Mouse (Mus musculus): ENCODE data around the gene St6galnac6. TPM values are rescaled to one million over a fixed set of nuclear protein-coding genes. Genes with fewer than 3 reads are reported as not detected.

Gene St6galnac6
- polyA plus RNA-seq, 1 experiment: 21.1 TPM

DNA sequence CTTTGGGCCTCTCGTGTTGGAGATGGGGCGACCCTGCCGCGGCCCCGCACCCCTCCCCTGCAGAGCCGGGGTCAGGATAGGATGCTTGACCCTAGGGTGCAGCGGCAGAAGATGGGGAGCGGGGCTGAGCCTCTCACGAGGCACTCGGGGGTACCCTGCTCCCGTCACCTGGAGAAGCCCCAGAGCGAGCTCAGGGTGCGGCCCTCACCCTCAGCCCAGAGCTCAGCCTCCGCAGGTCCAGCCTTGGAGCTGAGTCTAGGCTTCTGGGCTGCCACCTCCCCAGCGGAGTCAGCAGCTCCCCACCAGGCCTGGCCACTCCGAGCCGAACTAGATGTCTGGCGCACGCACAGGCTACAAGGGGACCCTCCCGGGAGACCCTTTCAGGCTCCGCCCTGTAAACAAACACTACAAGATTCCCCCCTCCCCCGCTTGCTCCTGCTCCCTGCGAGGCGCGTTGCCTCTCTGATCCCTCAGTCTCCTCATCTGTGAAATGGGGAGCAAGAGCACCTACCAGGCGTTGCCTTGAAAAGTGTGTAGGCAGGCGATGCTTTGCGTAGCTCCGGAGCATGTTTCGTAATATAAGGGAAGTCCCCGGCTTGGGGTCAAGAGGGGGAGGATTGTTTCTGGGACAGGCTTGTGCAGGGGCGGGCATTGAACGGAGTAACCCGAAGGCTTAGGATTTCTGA lies 7.9 kb downstream of the St6galnac6 start:
- no peak for TF ChIP-seq CTCF (conservative IDR thresholded peaks at IDR 0.05; ENCODE audit: insufficient read depth, insufficient read length, low read depth, low read length)
- TF ChIP-seq POLR2A (IDR thresholded peaks at IDR 0.05; ENCODE audit: low read depth, low read length): no peak
- Histone ChIP-seq H3K27me3 (replicated peaks; ENCODE audit: control insufficient read depth, insufficient read depth, low read length) (no peaks in the 10 kb centered on the region), H3K4me1 (ENCODE audit: control insufficient read depth, insufficient read depth, low read length) (peaks cover 2% of the 10 kb centered on the region; the same call in 1 of the 2 replicates), H3K27ac (ENCODE audit: insufficient read depth, low read depth, low read length) (peak overlapping the region; percentile 15; the same call in 1 of the 2 replicates), H3K36me3 (ENCODE audit: control insufficient read depth, insufficient read depth, low read length) (no peaks in the 10 kb centered on the region), H3K4me3 (ENCODE audit: insufficient read depth, low read depth, low read length) (peak overlapping the region; percentile 65)
- WGBS: 10% methylated on average over 34 of the region's 34 CpGs
- DNase-seq: peak; percentile 24

GRCm38 (mm10) chr2:32608141-32608777 lies 8.8 kb downstream of the St6galnac6 start:
- 11% methylated on average over 25 of the region's 25 CpGs for WGBS
- DNase-seq: peak; percentile 69
- H3K27ac ChIP-seq (ENCODE audit: insufficient read depth, low read depth, low read length): no peak overlapping the region
- peaks cover 2% of the 10 kb centered on the region; the same call in 1 of the 2 replicates for H3K4me1 ChIP-seq (ENCODE audit: control insufficient read depth, insufficient read depth, low read length)
- H3K27me3 ChIP-seq (replicated peaks; ENCODE audit: control insufficient read depth, insufficient read depth, low read length): no peaks in the 10 kb centered on the region
- H3K4me3 ChIP-seq (ENCODE audit: insufficient read depth, low read depth, low read length): peak overlapping the region; percentile 65; the same call in 1 of the 2 replicates
- no peak for TF ChIP-seq POLR2A (IDR thresholded peaks at IDR 0.05; ENCODE audit: low read depth, low read length)
- no peak for TF ChIP-seq CTCF (conservative IDR thresholded peaks at IDR 0.05; ENCODE audit: insufficient read depth, insufficient read length, low read depth, low read length)
- no peaks in the 10 kb centered on the region for H3K36me3 ChIP-seq (ENCODE audit: control insufficient read depth, insufficient read depth, low read length)

- DNase-seq: no peak
- H3K4me1 ChIP-seq (ENCODE audit: control insufficient read depth, insufficient read depth, low read length): peaks cover 2% of the 10 kb centered on the region; the same call in 1 of the 2 replicates
- peak overlapping the region; percentile 16; the same call in 1 of the 2 replicates for H3K4me3 ChIP-seq (ENCODE audit: insufficient read depth, low read depth, low read length)
- no peaks in the 10 kb centered on the region for H3K27me3 ChIP-seq (replicated peaks; ENCODE audit: control insufficient read depth, insufficient read depth, low read length)
- TF ChIP-seq CTCF (conservative IDR thresholded peaks at IDR 0.05; ENCODE audit: insufficient read depth, insufficient read length, low read depth, low read length) (no peak), POLR2A (IDR thresholded peaks at IDR 0.05; ENCODE audit: low read depth, low read length) (no peak)
- 68% methylated on average over 18 of the region's 18 CpGs for WGBS
- no peaks in the 10 kb centered on the region for H3K36me3 ChIP-seq (ENCODE audit: control insufficient read depth, insufficient read depth, low read length)
- H3K27ac ChIP-seq (ENCODE audit: insufficient read depth, low read depth, low read length): peak overlapping the region; percentile 3; the same call in 1 of the 2 replicates
These were observed 9.4 kb downstream of the St6galnac6 start for GRCm38 (mm10) chr2:32608778-32609435.

DNA sequence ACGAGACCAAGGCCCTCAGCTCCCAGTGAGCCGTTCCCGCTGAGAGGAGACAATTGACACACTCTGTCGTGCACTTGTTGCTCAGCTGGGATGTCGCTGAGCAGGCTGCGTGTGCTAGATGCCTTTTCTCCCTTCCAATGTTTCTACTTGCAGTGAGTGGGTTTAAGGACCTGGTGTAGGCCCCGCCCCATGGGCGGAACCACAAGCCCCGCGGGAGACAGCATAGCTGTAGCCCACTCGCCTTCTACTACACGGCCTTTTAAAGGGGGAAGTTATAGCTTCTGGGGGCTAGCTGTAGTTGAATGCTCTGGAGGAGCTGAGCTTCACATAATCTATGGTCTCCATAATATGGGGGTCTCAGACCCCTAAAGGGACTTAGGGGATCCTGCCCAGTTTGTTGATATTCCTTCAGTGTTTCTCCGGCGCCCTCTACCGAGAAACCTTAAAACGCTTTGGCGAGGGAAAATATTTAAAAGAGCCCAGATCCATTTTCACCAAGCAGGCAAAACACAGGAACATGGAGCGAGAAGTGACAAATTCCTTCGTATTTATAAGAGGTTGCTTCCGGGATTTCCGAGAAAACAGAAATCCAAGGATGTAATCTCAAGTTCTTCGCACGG lies 11.2 kb downstream of the St6galnac6 start:
- Histone ChIP-seq H3K27ac (ENCODE audit: insufficient read depth, low read depth, low read length) (no peak overlapping the region), H3K36me3 (ENCODE audit: control insufficient read depth, insufficient read depth, low read length) (no peaks in the 10 kb centered on the region), H3K4me3 (ENCODE audit: insufficient read depth, low read depth, low read length) (peak overlapping the region; percentile 23; the same call in 1 of the 2 replicates), H3K4me1 (ENCODE audit: control insufficient read depth, insufficient read depth, low read length) (peaks cover 2% of the 10 kb centered on the region; the same call in 1 of the 2 replicates), H3K27me3 (replicated peaks; ENCODE audit: control insufficient read depth, insufficient read depth, low read length) (no peaks in the 10 kb centered on the region)
- 14% methylated on average over 23 of the region's 23 CpGs for WGBS
- TF ChIP-seq CTCF (conservative IDR thresholded peaks at IDR 0.05; ENCODE audit: insufficient read depth, insufficient read length, low read depth, low read length): peak; percentile 33; the same call in 1 of the 2 replicates
- no peak for TF ChIP-seq POLR2A (IDR thresholded peaks at IDR 0.05; ENCODE audit: low read depth, low read length)
- peak; percentile 46 for DNase-seq

DNA sequence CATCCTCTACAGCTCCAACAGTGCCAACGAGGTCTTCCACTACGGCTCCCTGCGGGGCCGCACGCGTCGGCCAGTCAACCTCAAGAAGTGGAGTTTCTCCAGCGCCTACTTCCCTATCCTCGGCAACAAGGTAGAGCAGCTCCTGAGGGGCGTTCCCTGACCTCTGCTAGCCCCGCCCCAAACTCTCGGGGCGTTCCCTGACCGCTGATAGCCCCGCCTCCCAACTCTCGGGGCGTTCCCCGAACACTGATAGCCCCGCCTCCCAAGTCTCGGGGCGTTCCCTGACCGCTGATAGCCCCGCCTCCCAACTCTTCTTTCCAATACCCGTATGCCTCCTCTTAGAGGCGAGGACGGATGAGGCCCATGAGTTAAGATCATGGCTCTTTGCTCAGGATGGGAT lies 12.8 kb downstream of the St6galnac6 start:
- no peak for TF ChIP-seq POLR2A (IDR thresholded peaks at IDR 0.05; ENCODE audit: low read depth, low read length)
- TF ChIP-seq CTCF (conservative IDR thresholded peaks at IDR 0.05; ENCODE audit: insufficient read depth, insufficient read length, low read depth, low read length): no peak
- peaks cover 2% of the 10 kb centered on the region; the same call in 1 of the 2 replicates for H3K4me1 ChIP-seq (ENCODE audit: control insufficient read depth, insufficient read depth, low read length)
- no peak for DNase-seq
- no peak overlapping the region for H3K4me3 ChIP-seq (ENCODE audit: insufficient read depth, low read depth, low read length)
- no peaks in the 10 kb centered on the region for H3K36me3 ChIP-seq (ENCODE audit: control insufficient read depth, insufficient read depth, low read length)
- 83% methylated on average over 26 of the region's 26 CpGs for WGBS
- no peaks in the 10 kb centered on the region for H3K27me3 ChIP-seq (replicated peaks; ENCODE audit: control insufficient read depth, insufficient read depth, low read length)
- no peak overlapping the region for H3K27ac ChIP-seq (ENCODE audit: insufficient read depth, low read depth, low read length)

- Histone ChIP-seq H3K27ac (ENCODE audit: insufficient read depth, low read depth, low read length) (no peak overlapping the region), H3K4me3 (ENCODE audit: insufficient read depth, low read depth, low read length) (no peak overlapping the region), H3K27me3 (replicated peaks; ENCODE audit: control insufficient read depth, insufficient read depth, low read length) (no peaks in the 10 kb centered on the region), H3K4me1 (ENCODE audit: control insufficient read depth, insufficient read depth, low read length) (0 out of 2 replicates have a peak, but pooled peaks cover 6% of the 10 kb centered on the region), H3K36me3 (ENCODE audit: control insufficient read depth, insufficient read depth, low read length) (no peaks in the 10 kb centered on the region)
- WGBS: 97% methylated on average over 1 of the region's 1 CpGs
- no peak for DNase-seq
- TF ChIP-seq CTCF (conservative IDR thresholded peaks at IDR 0.05; ENCODE audit: insufficient read depth, insufficient read length, low read depth, low read length): no peak
- TF ChIP-seq POLR2A (IDR thresholded peaks at IDR 0.05; ENCODE audit: low read depth, low read length): no peak
These were observed 17.6 kb downstream of the St6galnac6 start for GRCm38 (mm10) chr2:32617109-32617508.

Measured in kidney, adult 2 months (tissue).